Mouse (Mus musculus): Measurements from ENCODE around the gene Dcp1b.

GRCm38 (mm10) chr6:119236241-119236640 is 61.2 kb downstream of the Dcp1b start, which contains the start of gene Cacna2d4:
- TF ChIP-seq CTCF (IDR thresholded peaks at IDR 0.05; ENCODE audit: insufficient read depth, low read depth, low read length) (no peak), POLR2A (IDR thresholded peaks at IDR 0.05; ENCODE audit: insufficient read depth, low read depth, low read length) (no peak)

Measured in olfactory bulb, adult 2 months (tissue).